Mouse (Mus musculus) heart, adult 11 months (tissue): Measurements from ENCODE around the gene Eya2.

Source experiments
- DNase-seq: peaks from one replicate; pipeline ENCODE4 v3.0.0; 2022

Eya2 gene

GRCm38 (mm10) chr2:165719382-165719781 lies 124.5 kb downstream of the Eya2 start:
- DNase-seq: peak; percentile 96

- no peak for DNase-seq
Measured at GRCm38 (mm10) chr2:165721941-165722340, 127.1 kb downstream of the Eya2 start.

- peak; percentile 91 for DNase-seq
Measured at GRCm38 (mm10) chr2:165732552-165733238, 137.9 kb downstream of the Eya2 start.

- peak; percentile 97 for DNase-seq
Measured at GRCm38 (mm10) chr2:165733701-165734100, 138.9 kb downstream of the Eya2 start.

GRCm38 (mm10) chr2:165736297-165736696 lies 141.5 kb downstream of the Eya2 start:
- DNase-seq: no peak

GRCm38 (mm10) chr2:165740381-165740780 lies 145.5 kb downstream of the Eya2 start:
- DNase-seq: no peak

GRCm38 (mm10) chr2:165740982-165741381 lies 146.2 kb downstream of the Eya2 start:
- DNase-seq: no peak

GRCm38 (mm10) chr2:165741526-165742050 lies 146.8 kb downstream of the Eya2 start:
- no peak for DNase-seq

GRCm38 (mm10) chr2:165742210-165742786 lies 147.5 kb downstream of the Eya2 start:
- no peak for DNase-seq

- DNase-seq: no peak
Measured at GRCm38 (mm10) chr2:165745306-165746098, 150.7 kb downstream of the Eya2 start.

- no peak for DNase-seq
Measured at GRCm38 (mm10) chr2:165747975-165748374, 153.1 kb downstream of the Eya2 start.

- DNase-seq: no peak
Measured at GRCm38 (mm10) chr2:165748426-165748825, 153.6 kb downstream of the Eya2 start.

GRCm38 (mm10) chr2:165751068-165751467 lies 156.2 kb downstream of the Eya2 start:
- DNase-seq: peak; percentile 90

GRCm38 (mm10) chr2:165752704-165753103 lies 157.9 kb downstream of the Eya2 start:
- DNase-seq: no peak

- DNase-seq: no peak
Measured at GRCm38 (mm10) chr2:165757799-165758198, 163.0 kb downstream of the Eya2 start.

- DNase-seq: no peak
Measured at GRCm38 (mm10) chr2:165758534-165758933, 163.7 kb downstream of the Eya2 start.

- no peak for DNase-seq
Measured at GRCm38 (mm10) chr2:165759421-165759985, 164.7 kb downstream of the Eya2 start.

- DNase-seq: no peak
Measured at GRCm38 (mm10) chr2:165768805-165769358, 174.1 kb downstream of the Eya2 start.

GRCm38 (mm10) chr2:165769375-165769948 lies 174.6 kb downstream of the Eya2 start:
- DNase-seq: no peak

- peak; percentile 94 for DNase-seq
Measured at GRCm38 (mm10) chr2:165778927-165779326, 184.1 kb downstream of the Eya2 start.

GRCm38 (mm10) chr2:165782324-165782723 lies 187.5 kb downstream of the Eya2 start:
- DNase-seq: peak; percentile 96

GRCm38 (mm10) chr2:165785312-165786036 lies 190.6 kb downstream of the Eya2 start:
- no peak for DNase-seq
